Mouse (Mus musculus) erythroblast, adult 5-6 weeks (primary cell): Measurements from ENCODE around the gene Cdhr5. TPM values are rescaled to one million over a fixed set of nuclear protein-coding genes. Genes with fewer than 3 reads are reported as not detected.
"Not testable (repeated sequence)": the region's sequence is repeated elsewhere in the genome, so short reads cannot be mapped to it uniquely, and the experiment has no call there.

Experiments used
- ATAC-seq: replicated peaks from 2 replicates; pipeline ENCODE4 v1.8.0; 2016; ENCODE audit warnings: moderate number of reproducible peaks, mild to moderate bottlenecking, moderate TSS enrichment, inconsistent platforms; ENCODE audit not compliant: poor library complexity, low FRiP score, severe bottlenecking
- total RNA-seq, 2 experiments: library from RNA; stranded (forward) in 1 of 2; stranded (reverse) in 1 of 2; fragments of 150-400 nt in 1 of 2; fragments of 200-764, 138-1000 nt in 1 of 2; gene quantifications; 2 replicates each; pipeline versions ENCODE4 v1.2.3 to v1.2.4; 2015 to 2017; ENCODE audit warnings: low replicate concordance in 2 of 2

The Cdhr5 gene
- total RNA-seq, 2 experiments from 2014 or later, result not detected

DNA sequence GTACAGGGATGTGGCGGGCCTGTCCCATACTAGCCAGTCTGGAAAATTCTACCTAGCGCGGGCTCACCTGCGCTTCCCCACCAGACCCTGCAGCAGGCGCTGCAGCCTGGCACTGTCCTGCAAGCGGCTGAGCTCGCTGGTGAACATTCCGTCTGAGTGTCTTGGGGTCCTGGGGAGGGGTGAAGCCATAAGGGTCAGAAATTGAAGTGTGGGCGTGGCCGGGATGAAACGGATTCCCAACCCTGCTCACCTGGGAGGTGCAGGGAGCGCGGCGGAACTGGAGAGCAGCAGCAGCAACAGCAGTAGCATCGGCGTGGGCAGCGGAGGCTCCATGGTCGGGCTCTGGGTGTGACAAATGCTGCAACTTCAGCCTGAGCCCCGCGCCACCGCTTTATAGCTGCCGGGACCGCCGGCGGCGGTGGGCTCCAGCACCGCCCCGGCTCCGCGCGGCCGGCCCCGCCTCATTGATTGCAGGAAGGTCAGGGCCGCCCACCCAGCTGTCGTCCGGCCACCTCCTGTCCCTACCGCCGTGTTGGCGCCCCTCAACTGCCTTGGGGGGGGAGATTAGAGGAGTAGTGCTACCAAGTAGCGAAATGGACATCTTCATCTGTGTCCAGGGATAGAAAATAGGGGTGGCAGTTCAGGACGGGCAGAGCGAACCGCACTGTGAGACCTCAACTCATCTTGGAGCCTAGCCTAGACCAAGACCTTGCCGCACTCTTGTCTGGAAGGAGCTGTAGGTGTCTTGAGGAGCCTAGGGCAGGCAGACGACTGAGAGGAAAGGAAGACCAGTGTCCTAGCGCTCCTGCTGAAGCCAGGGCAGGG is 2.4 kb upstream of the Cdhr5 start, which contains the start of gene Sct:
Gene Sct (minus strand): TSS at position 368 of the 825 bp plus-strand sequence.
- ATAC-seq, result no peak

- ATAC-seq, result no peak
Measured at GRCm38 (mm10) chr7:141277701-141278678, 1.4 kb upstream of the Cdhr5 start.

DNA sequence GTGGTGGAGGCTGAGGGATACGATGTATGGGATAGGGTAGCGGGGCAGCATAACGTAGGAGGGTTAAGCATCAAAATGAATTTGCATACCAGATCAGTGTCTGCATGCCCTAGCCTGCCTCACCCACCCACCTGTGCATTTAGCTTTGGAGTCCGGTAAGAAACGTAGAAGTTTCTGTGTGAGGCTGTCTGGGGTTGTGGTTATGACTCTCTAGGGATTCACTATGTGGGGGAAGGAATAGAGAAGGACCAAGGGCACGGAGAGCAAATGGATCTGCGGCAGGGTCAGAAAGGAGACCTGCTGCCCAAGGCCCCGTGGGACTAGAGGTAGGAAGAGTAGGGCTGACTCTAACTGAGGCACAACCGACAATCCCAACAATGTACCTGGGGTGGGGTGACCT is 1.2 kb downstream of the Cdhr5 start:
- ATAC-seq, result no peak

DNA sequence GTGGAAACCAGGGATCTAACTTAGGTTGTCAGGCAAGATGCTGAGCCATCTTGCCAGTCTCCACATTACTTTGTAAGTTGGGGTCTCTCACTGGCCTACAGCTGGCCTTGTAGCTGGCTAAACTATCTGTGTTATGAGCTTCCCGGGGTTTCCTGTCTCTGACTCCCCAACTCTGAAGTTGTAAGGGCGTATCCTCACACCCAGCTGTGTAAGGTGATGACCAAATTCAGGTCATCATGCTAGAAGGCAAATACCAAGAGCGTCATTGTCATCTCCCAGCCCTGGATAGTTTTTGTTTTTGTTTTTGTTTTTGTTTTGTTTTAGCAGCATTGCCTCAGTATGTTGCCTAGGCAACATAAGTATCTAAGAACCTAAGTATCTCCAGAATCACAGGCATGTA is 6.0 kb downstream of the Cdhr5 start:
- ATAC-seq, result no peak

DNA sequence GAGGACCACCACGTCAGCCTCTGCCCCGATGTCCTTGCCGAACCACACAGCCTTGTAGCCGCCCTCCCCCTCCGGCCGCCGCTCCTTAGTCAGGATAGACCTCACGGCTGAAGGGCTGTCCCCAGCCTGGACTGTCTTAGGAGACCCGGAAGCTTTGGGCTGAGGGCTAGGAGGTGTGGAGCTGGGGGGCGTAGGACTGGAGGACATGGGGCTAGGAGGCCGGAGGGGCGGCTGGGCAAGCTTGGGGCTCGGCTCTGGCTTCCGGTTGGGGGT is 7.4 kb downstream of the Cdhr5 start:
- no peak for ATAC-seq

GRCm38 (mm10) chr7:141268466-141269272 is 7.9 kb downstream of the Cdhr5 start:
- no peak for ATAC-seq

DNA sequence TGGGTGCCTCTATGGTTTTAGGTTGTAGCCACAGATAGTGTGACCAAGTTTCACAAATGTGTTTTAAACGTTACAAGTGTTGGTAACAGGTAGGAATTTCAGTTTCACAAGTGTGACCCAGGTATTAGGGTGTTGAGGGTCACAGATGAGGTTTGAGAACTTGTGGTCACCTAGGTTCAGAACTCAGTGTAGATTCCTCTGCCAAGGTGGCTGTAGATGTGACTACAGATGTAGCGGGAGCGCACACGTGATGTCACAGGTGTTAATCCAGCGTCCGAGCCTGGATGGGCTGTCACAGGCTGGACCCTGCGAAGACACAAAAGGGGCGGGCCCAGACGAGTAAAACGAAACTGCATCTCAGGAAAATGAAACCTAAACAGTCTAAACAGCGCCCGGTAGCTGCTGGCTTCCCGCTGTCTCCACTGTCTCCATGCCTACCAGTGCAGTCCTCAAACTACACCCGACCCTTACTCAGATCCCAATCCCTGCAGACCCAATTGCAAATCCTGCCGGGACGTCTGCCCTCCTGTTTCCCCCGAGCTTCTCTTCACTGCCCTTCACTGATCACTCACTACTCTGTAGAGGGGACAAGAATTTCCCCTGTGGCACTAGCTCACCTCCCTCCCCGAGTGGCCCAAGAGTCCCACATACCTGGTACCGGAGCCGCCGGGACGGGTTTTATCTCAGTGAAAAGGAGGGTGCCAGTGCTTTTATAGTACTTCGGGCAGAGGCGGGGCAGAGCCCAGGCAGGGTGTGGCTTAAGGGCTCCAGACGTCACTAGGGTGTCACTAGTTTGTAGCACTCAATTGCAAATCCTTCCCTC is 10.6 kb downstream of the Cdhr5 start, which contains the start of gene Irf7:
Gene Irf7 (minus strand): TSS at position 743 of the 823 bp plus-strand sequence.
- ATAC-seq, result peak; percentile 84

DNA sequence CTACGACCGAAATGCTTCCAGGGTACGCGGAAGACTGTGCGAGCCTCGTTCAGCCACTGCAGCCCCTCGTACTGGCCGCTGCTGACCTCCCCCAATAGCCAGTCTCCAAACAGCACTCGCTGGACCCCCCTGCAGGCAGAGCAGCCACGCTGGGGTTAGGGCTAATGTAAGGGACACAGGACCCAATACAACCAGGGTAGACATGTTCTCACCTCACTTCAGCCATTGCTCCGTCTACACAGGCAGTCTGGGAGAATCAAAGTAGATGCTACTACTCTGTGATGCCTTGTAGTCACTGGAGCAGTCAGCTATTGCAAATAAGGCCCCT is 11.2 kb downstream of the Cdhr5 start:
- peak; percentile 26 for ATAC-seq

DNA sequence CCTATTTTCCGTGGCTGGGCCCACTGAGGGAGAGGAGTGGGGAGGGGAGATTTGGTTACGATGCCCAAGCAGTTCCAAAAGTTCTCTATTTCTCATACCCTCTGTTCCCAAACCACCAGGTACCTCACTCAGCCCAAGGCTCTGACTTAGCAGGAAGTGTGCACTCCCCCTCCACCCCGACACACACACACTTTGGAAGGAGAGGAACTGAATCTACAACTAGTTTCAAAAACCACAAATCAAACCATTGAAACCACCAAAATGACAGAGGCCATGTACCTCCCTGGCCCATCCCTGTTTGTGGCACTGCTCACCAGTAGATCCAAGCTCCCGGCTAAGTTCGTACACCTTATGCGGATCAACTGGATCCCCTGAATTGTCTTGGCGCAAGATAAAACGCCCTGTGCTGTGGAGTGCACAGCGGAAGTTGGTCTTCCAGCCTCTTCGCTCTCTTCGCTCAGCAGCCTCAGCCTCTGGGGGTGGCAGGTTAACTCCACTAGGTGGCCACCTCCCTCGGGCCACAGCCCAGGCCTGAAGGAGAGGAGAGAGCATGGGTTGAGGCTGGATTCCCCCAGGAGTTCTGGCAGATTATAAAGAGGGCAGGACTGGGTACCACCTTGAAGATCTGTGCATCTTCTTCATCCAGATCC is 11.7 kb downstream of the Cdhr5 start:
- peak; percentile 66 for ATAC-seq

GRCm38 (mm10) chr7:141264041-141264700 is 12.4 kb downstream of the Cdhr5 start:
- ATAC-seq, result no peak

GRCm38 (mm10) chr7:141263640-141264039 is 12.9 kb downstream of the Cdhr5 start:
- no peak for ATAC-seq

- no peak for ATAC-seq
Measured at GRCm38 (mm10) chr7:141261480-141261879, 15.1 kb downstream of the Cdhr5 start.

DNA sequence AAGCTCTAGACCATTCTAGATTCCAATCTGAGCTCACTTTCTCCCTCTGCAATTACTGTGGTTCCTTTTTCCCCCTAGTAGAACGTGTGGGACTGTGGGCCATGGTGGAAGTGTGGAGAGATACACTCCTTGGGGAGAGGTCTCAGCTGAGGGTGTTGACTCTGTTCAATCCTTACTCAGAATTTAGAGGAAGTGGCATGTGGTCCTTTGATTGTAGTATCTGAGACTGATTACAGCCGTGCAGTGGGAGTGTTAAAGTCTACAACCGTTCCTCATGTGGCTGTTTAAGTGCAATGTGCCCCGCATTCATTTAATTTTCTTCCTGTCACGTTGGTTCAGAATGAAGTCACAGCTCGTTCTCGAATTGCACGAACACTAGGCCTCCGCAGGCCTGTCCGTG is 20.4 kb downstream of the Cdhr5 start:
- no peak for ATAC-seq

- ATAC-seq, result not testable (repeated sequence)
Measured at GRCm38 (mm10) chr7:141250486-141250885, 26.1 kb downstream of the Cdhr5 start.

DNA sequence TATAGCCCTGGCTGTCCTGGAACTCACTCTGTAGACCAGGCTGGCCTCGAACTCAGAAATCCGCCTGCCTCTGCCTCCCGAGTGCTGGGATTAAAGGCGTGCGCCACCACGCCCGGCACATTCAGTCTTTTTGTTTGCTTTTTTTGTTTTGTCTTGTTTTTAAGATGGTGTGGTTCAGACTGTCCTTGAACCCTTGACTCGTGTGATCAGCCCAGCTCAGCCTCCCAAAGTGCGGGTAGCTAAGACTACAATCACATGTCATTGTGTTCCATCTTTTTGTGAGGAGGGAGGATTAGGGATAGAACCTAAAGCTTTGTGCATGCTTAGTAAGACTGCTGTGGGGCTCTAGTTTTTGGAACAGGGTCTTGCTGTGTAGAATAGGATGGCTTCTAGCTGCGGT is 45.0 kb downstream of the Cdhr5 start:
- no peak for ATAC-seq

GRCm38 (mm10) chr7:141231111-141231510 is 45.5 kb downstream of the Cdhr5 start:
- no peak for ATAC-seq

DNA sequence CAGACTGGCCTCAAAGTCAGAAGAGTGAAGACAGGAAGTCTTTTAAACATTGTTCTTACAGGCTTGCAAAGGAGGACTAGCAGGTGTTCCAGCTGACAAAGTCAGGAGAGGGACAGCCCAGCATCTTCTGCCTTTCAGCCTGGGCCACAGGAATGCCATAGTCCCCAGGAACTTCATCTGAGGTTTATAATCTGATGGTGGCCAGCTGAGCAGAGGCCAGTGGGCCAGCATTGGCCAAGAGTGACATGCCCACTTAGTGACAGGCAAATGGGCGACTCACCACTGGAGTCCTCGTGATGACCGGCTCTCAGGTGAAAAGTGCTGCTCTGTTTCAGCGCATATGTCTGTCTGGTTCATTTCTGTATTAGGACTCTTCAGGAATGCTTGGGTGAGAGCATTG is 46.0 kb downstream of the Cdhr5 start:
- ATAC-seq, result no peak

GRCm38 (mm10) chr7:141229702-141230101 is 46.9 kb downstream of the Cdhr5 start:
- ATAC-seq, result no peak
